Mouse (Mus musculus) spleen, adult 18-20 months (tissue): ENCODE results near the gene Ccdc182.

Source experiments
- DNase-seq, 2 experiments: peaks; one replicate each; pipeline ENCODE4 v3.0.0; 2022; ENCODE audit warnings: mixed read lengths in 2 of 2

Gene Ccdc182

DNA sequence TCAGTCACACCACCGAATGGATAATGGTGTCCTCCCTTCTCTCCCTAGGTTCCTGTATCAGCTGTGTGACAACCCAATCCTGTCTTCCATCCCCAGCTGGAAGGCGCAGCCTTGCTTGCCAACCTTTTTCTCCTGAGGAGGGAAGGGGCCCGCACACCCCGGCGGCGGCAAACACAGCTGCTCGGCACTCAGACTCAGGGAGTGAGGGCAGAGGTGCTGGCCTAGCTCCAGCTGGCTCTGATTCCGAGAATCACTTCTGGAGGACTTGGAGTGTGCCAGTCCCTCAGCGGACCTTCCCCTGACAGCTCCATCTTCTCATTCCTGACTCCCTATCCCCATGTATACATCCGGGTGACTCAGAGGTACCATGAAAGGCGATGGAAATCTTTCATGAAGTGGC lies 36.9 kb downstream of the Ccdc182 start:
- no peak for DNase-seq

- no peak for DNase-seq
Measured at GRCm38 (mm10) chr11:88331722-88332121, 37.9 kb downstream of the Ccdc182 start.

GRCm38 (mm10) chr11:88332309-88332934 lies 38.6 kb downstream of the Ccdc182 start:
- DNase-seq: no peak

- no peak for DNase-seq
Measured at GRCm38 (mm10) chr11:88334893-88335292, 41.0 kb downstream of the Ccdc182 start.

DNA sequence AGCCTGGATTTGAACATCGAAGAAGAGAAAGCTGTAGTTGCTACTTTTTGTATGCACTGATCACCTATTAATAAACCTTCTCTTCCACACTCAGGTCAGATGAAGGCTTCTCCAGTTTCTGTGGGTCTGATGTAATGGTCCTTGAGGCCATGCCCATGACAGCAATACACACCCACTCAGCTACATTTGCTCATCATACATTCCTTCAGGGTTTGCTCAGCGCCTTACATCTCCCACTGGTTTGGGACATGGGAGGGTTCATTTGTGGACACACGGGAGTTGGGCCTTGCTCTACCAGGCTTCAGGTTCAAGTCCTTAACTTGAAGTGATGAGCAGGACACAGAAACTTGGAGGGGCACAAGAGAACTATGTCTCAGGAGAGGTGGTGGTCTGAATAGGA lies 44.1 kb downstream of the Ccdc182 start:
- no peak for DNase-seq
